Comparison of ENCODE assay signal across 7 mouse cellular contexts in the genomic region with DNA sequence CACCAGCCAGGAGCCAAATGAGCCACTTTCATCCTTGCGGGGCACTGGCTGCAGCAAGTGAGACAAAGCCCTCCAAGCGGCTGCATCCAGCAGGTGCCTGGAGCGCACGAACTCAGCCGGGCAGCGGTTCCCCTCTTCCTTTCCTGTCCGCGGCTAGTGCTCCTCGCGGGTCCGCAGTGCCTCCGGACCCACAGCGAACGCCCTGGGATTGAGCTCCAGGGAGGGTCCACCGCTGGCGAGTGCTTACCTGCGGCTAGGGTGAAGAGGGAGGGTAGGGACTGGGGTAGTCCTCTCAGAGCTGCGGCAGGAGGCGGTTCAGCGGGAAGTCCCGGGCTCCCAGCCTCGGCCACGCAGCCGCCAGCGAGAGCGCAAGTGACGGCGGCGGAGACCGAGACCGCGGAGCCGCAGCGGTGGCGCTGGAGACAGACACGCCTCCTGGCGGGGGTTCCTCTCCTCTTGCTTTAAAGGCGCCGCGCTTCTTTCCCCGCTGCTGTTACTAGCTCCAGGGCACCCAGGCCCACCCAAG. TPM values are rescaled to one million over a fixed set of nuclear protein-coding genes. Genes with fewer than 3 reads are reported as not detected.
DNase-seq lines count a peak whose midpoint lies in the region; ATAC-seq and TF ChIP-seq lines count a peak whose summit lies in the region.

A gene (minus strand): TSS at position 386 of the 526 bp plus-strand sequence.

- H3K27me3 ChIP-seq in forebrain, embryonic 12.5 days = peaks cover 6% of the 10 kb centered on the region; the same call in 1 of the 2 replicates
- H3K27me3 ChIP-seq in hindbrain, embryonic 10.5 days (ENCODE audit: insufficient read depth, poor library complexity, severe bottlenecking) = peaks cover 15% of the 10 kb centered on the region; the same call in 1 of the 2 replicates
- no peaks in the 10 kb centered on the region for H3K27me3 ChIP-seq in midbrain, embryonic 13.5 days
- no peaks in the 10 kb centered on the region for H3K27me3 ChIP-seq in testis, adult 2 months (ENCODE audit: control insufficient read depth, insufficient read depth, low read length)

- no peak for TF ChIP-seq POLR2A in testis, adult 2 months (IDR thresholded peaks at IDR 0.05; ENCODE audit: control insufficient read depth, low read depth, low read length)

- no peaks in the 10 kb centered on the region for H3K9me3 ChIP-seq in forebrain, embryonic 12.5 days
- H3K9me3 ChIP-seq in hindbrain, embryonic 10.5 days = no peaks in the 10 kb centered on the region
- H3K9me3 ChIP-seq in midbrain, embryonic 13.5 days = no peaks in the 10 kb centered on the region

- peak; percentile 61 for DNase-seq in R1 (ENCODE audit: low read depth, low spot score)
- DNase-seq in hindbrain, embryonic 10.5 days (ENCODE audit: low spot score) = peak; percentile 81
- peak; percentile 75 to 76 for DNase-seq in left cerebral cortex, adult 8-10 months (ENCODE audit: low spot score in 2 of 2)

- no peak within 1 kb of the TSS for H3K27ac ChIP-seq in brown adipose tissue, adult 24 weeks (replicated peaks; ENCODE audit: low read depth, low read length)
- peak within 1 kb of the TSS; percentile 86 for H3K27ac ChIP-seq in forebrain, embryonic 12.5 days
- H3K27ac ChIP-seq in hindbrain, embryonic 10.5 days = peak within 1 kb of the TSS; percentile 89
- H3K27ac ChIP-seq in midbrain, embryonic 13.5 days = peak within 1 kb of the TSS; percentile 93
- no peak within 1 kb of the TSS for H3K27ac ChIP-seq in testis, adult 2 months (ENCODE audit: control insufficient read depth, insufficient read depth, low read depth, low read length)

- H3K4me2 ChIP-seq in forebrain, embryonic 12.5 days = peak within 1 kb of the TSS; percentile 58
- peak within 1 kb of the TSS; percentile 58 for H3K4me2 ChIP-seq in midbrain, embryonic 13.5 days (replicated peaks)

- H3K36me3 ChIP-seq in forebrain, embryonic 12.5 days (replicated peaks) = no peaks in the 10 kb centered on the region
- no peaks in the 10 kb centered on the region for H3K36me3 ChIP-seq in hindbrain, embryonic 10.5 days
- H3K36me3 ChIP-seq in midbrain, embryonic 13.5 days = no peaks in the 10 kb centered on the region
- H3K36me3 ChIP-seq in testis, adult 2 months (ENCODE audit: control insufficient read depth, insufficient read depth, low read length) = no peaks in the 10 kb centered on the region

- under 1% methylated on average over 40 of the region's 41 CpGs for WGBS in forebrain, embryonic 12.5 days
- WGBS in hindbrain, embryonic 10.5 days = under 1% methylated on average over 41 of the region's 41 CpGs
- under 1% methylated on average over 40 of the region's 41 CpGs for WGBS in midbrain, embryonic 13.5 days

- peak within 1 kb of the TSS; percentile 72 for H3K9ac ChIP-seq in forebrain, embryonic 12.5 days
- H3K9ac ChIP-seq in midbrain, embryonic 13.5 days (replicated peaks) = peak within 1 kb of the TSS; percentile 89

- peak; percentile 91 for ATAC-seq in forebrain, embryonic 12.5 days (ENCODE audit: low FRiP score)
- ATAC-seq in midbrain, embryonic 13.5 days = peak; percentile 92

- no peaks in the 10 kb centered on the region; the same call in 1 of the 2 replicates for H3K4me1 ChIP-seq in brown adipose tissue, adult 24 weeks (ENCODE audit: control insufficient read depth, insufficient read depth, insufficient read length, low read length)
- peaks cover 28% of the 10 kb centered on the region for H3K4me1 ChIP-seq in forebrain, embryonic 12.5 days
- peaks cover 20% of the 10 kb centered on the region for H3K4me1 ChIP-seq in hindbrain, embryonic 10.5 days (replicated peaks)
- H3K4me1 ChIP-seq in midbrain, embryonic 13.5 days (replicated peaks) = peaks cover 28% of the 10 kb centered on the region
- H3K4me1 ChIP-seq in testis, adult 2 months (ENCODE audit: control insufficient read depth, insufficient read depth, low read length) = peaks cover under 1% of the 10 kb centered on the region; the same call in 1 of the 2 replicates

- no peak for TF ChIP-seq CTCF in testis, adult 2 months (IDR thresholded peaks at IDR 0.05; ENCODE audit: control insufficient read depth, insufficient read depth, insufficient replicate concordance, low read depth, low read length)

- H3K4me3 ChIP-seq in brown adipose tissue, adult 24 weeks (ENCODE audit: insufficient read depth, low read depth, low read length) = peak within 1 kb of the TSS; percentile 44
- peak within 1 kb of the TSS; percentile 74 for H3K4me3 ChIP-seq in forebrain, embryonic 12.5 days (replicated peaks)
- peak within 1 kb of the TSS; percentile 73 for H3K4me3 ChIP-seq in hindbrain, embryonic 10.5 days
- H3K4me3 ChIP-seq in midbrain, embryonic 13.5 days (replicated peaks) = peak within 1 kb of the TSS; percentile 77
- H3K4me3 ChIP-seq in testis, adult 2 months (ENCODE audit: control insufficient read depth, low read depth, low read length) = peak within 1 kb of the TSS; percentile 37

RNA-seq across cellular contexts. Expression of the gene that starts here (rescaled TPM):
- polyA plus RNA-seq in brown adipose tissue, adult 24 weeks (2012; ENCODE audit: insufficient read depth, insufficient read length, missing spikeins) = not detected in 2 replicates
- polyA plus RNA-seq in forebrain, embryonic 12.5 days (2016; fragmentation: Nextera tagmentation; extraction: Ambion mirVana) = 27.0 and 29.4 TPM in 2 replicates
- polyA plus RNA-seq in hindbrain, embryonic 10.5 days (2016; fragmentation: Nextera tagmentation; extraction: Ambion mirVana) = 5.9 and 7.0 TPM in 2 replicates
- total RNA-seq in left cerebral cortex, adult 8-10 months (2022) = 10 to 100 TPM; 72.4 to 91.1 (median 77.2) TPM
- polyA plus RNA-seq in midbrain, embryonic 13.5 days (2015; fragmentation: Nextera tagmentation; extraction: Ambion mirVana) = 30.8 and 31.2 TPM in 2 replicates
- polyA plus RNA-seq in testis, adult 2 months (2012; rRNA removed) = 5.4 and 5.9 TPM in 2 replicates

Comparison
In these comparisons a context has a peak if more than half of its experiments do, and no peak if none do; other contexts are left out.
1. H3K27ac ChIP-seq: peak in forebrain, embryonic 12.5 days (single experiment), hindbrain, embryonic 10.5 days (single experiment) and midbrain, embryonic 13.5 days (single experiment); none in brown adipose tissue, adult 24 weeks (single experiment) and testis, adult 2 months (single experiment).
2. Peak in every context shown above with its lines, with median percentiles within 50 percentile points of each other: DNase-seq and H3K4me3 ChIP-seq.